ENCODE assay signal across 8 mouse cellular contexts in the genomic region with DNA sequence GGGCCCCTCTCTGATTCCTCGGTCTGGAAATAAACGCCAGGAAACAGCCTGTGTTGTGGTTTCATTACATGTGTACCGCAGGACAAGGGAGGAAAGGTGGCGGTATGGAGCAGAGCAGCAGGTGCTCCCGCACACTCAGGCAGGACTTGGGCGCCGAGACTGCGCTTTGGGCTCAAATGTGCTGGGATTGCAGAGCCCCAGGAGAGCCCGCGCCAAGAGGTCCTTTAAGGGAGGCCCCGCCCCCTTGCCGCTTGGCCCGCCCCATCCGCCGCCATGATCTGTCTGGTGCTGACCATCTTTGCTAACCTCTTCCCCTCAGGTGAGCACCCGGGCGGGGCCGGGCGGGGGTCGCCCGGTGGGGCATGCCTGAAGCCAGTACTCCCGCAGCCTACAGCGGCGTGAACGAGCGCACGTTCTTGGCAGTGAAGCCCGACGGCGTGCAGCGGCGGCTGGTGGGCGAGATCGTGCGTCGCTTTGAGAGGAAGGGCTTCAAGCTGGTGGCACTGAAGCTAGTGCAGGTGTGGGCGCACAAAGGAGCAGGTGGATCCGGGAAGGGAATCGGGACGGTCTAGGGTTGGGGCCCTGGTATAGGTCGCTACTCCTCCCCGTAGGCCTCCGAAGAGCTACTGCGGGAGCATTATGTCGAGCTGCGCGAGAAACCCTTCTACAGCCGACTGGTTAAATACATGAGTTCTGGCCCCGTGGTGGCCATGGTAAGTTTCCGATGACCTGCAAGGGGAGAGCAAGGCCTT. TPM values are rescaled to one million over a fixed set of nuclear protein-coding genes. Genes with fewer than 3 reads are reported as not detected.
DNase-seq lines count a peak whose midpoint lies in the region; ATAC-seq and TF ChIP-seq lines count a peak whose summit lies in the region.

A gene (plus strand): TSS at position 260 of the 752 bp plus-strand sequence.

- peak within 1 kb of the TSS; percentile 100 for H3K4me3 ChIP-seq in bone marrow macrophage, adult 2 months (ENCODE audit: insufficient read depth, low read length)
- H3K4me3 ChIP-seq in embryonic facial prominence, embryonic 14.5 days (ENCODE audit: low read depth, low read length) = peak within 1 kb of the TSS; percentile 83
- H3K4me3 ChIP-seq in heart, embryonic 10.5 days = peak within 1 kb of the TSS; percentile 93
- peak within 1 kb of the TSS; percentile 83 for H3K4me3 ChIP-seq in kidney, embryonic 14.5 days (ENCODE audit: low read length)
- peak within 1 kb of the TSS; percentile 91 for H3K4me3 ChIP-seq in liver, embryonic 11.5 days (ENCODE audit: low read depth, low read length)
- peak within 1 kb of the TSS; percentile 97 for H3K4me3 ChIP-seq in myocyte

- peak; percentile 65 for ATAC-seq in embryonic facial prominence, embryonic 14.5 days (ENCODE audit: low read depth)
- peak; percentile 82 for ATAC-seq in kidney, embryonic 14.5 days (ENCODE audit: low FRiP score, low TSS enrichment)
- peak; percentile 77 for ATAC-seq in liver, embryonic 11.5 days (replicated peaks; ENCODE audit: low FRiP score)

- H3K27ac ChIP-seq in bone marrow macrophage, adult 2 months (ENCODE audit: insufficient read depth, low read depth, low read length) = peak within 1 kb of the TSS; percentile 59
- H3K27ac ChIP-seq in embryonic facial prominence, embryonic 14.5 days (replicated peaks; ENCODE audit: low read depth, low read length) = peak within 1 kb of the TSS; percentile 76
- H3K27ac ChIP-seq in heart, embryonic 10.5 days = peak within 1 kb of the TSS; percentile 94
- H3K27ac ChIP-seq in kidney, embryonic 14.5 days (ENCODE audit: low read depth, low read length) = peak within 1 kb of the TSS; percentile 79
- H3K27ac ChIP-seq in liver, embryonic 11.5 days (ENCODE audit: low read depth, low read length) = peak within 1 kb of the TSS; percentile 87

- TF ChIP-seq CTCF in bone marrow macrophage, adult 2 months (IDR thresholded peaks at IDR 0.05; ENCODE audit: low read depth, low read length) = no peak

- H3K36me3 ChIP-seq in embryonic facial prominence, embryonic 14.5 days (ENCODE audit: control insufficient read depth, insufficient read depth, low read length) = peaks cover 62% of the 10 kb centered on the region
- peaks cover 71% of the 10 kb centered on the region for H3K36me3 ChIP-seq in heart, embryonic 10.5 days
- H3K36me3 ChIP-seq in kidney, embryonic 14.5 days (ENCODE audit: control insufficient read depth, insufficient read depth, low read length) = peaks cover 61% of the 10 kb centered on the region
- peaks cover 60% of the 10 kb centered on the region for H3K36me3 ChIP-seq in liver, embryonic 11.5 days (ENCODE audit: control insufficient read depth, insufficient read depth, low read length)
- peaks cover 10% of the 10 kb centered on the region for H3K36me3 ChIP-seq in myocyte (ENCODE audit: control insufficient read depth, insufficient read depth)
- peaks cover 2% of the 10 kb centered on the region; the same call in 1 of the 2 replicates for H3K36me3 ChIP-seq in splenic B cell, adult 2 months (ENCODE audit: control insufficient read depth, insufficient read depth, low read length, poor library complexity, severe bottlenecking)

- H3K27me3 ChIP-seq in embryonic facial prominence, embryonic 14.5 days (replicated peaks; ENCODE audit: control insufficient read depth, insufficient read depth, low read length) = no peaks in the 10 kb centered on the region
- H3K27me3 ChIP-seq in heart, embryonic 10.5 days (ENCODE audit: insufficient read depth, poor library complexity, severe bottlenecking) = no peaks in the 10 kb centered on the region
- no peaks in the 10 kb centered on the region for H3K27me3 ChIP-seq in kidney, embryonic 14.5 days (ENCODE audit: control insufficient read depth, insufficient read depth, low read length)
- H3K27me3 ChIP-seq in liver, embryonic 11.5 days (replicated peaks; ENCODE audit: control insufficient read depth, insufficient read depth, low read length) = no peaks in the 10 kb centered on the region
- no peaks in the 10 kb centered on the region for H3K27me3 ChIP-seq in myocyte (ENCODE audit: control insufficient read depth, insufficient read depth, insufficient read length)
- no peaks in the 10 kb centered on the region for H3K27me3 ChIP-seq in splenic B cell, adult 2 months (ENCODE audit: control insufficient read depth, insufficient read depth, low read length, poor library complexity, severe bottlenecking)

- DNase-seq in CD4-positive helper T cell, adult 2 months (ENCODE audit: low read depth, low spot score) = peak; percentile 81
- DNase-seq in embryonic facial prominence, embryonic 14.5 days (ENCODE audit: low spot score) = peak; percentile 85
- peak; percentile 93 for DNase-seq in heart, embryonic 10.5 days (ENCODE audit: low spot score)
- peak; percentile 87 for DNase-seq in liver, embryonic 11.5 days (ENCODE audit: low spot score)
- DNase-seq in splenic B cell, adult 2 months (ENCODE audit: low read depth, low spot score) = peak; percentile 69

- no peaks in the 10 kb centered on the region for H3K9me3 ChIP-seq in embryonic facial prominence, embryonic 14.5 days (ENCODE audit: control insufficient read depth, low read length)
- no peaks in the 10 kb centered on the region for H3K9me3 ChIP-seq in heart, embryonic 10.5 days
- no peaks in the 10 kb centered on the region for H3K9me3 ChIP-seq in kidney, embryonic 14.5 days (ENCODE audit: control insufficient read depth, low read length)
- H3K9me3 ChIP-seq in liver, embryonic 11.5 days (ENCODE audit: control insufficient read depth, low read length) = no peaks in the 10 kb centered on the region

- no peak for TF ChIP-seq POLR2A in bone marrow macrophage, adult 2 months (IDR thresholded peaks at IDR 0.05; ENCODE audit: borderline replicate concordance, low read depth, low read length)
- peak; percentile 41 for TF ChIP-seq POLR2A in myocyte (IDR thresholded peaks at IDR 0.05; ENCODE audit: insufficient read length, low read depth)

- peak within 1 kb of the TSS; percentile 82 for H3ac ChIP-seq in myocyte (ENCODE audit: control insufficient read depth, insufficient read length)

- WGBS in embryonic facial prominence, embryonic 14.5 days = under 1% methylated on average over 42 of the region's 50 CpGs
- WGBS in heart, embryonic 10.5 days = 2% methylated on average over 50 of the region's 50 CpGs
- WGBS in kidney, embryonic 14.5 days = under 1% methylated on average over 50 of the region's 50 CpGs
- WGBS in liver, embryonic 11.5 days = 2% methylated on average over 50 of the region's 50 CpGs

- H3K9ac ChIP-seq in embryonic facial prominence, embryonic 14.5 days (ENCODE audit: low read depth, low read length) = peak within 1 kb of the TSS; percentile 90
- peak within 1 kb of the TSS; percentile 93 for H3K9ac ChIP-seq in kidney, embryonic 14.5 days (ENCODE audit: low read depth, low read length)
- peak within 1 kb of the TSS; percentile 97 for H3K9ac ChIP-seq in liver, embryonic 11.5 days (ENCODE audit: low read depth, low read length)

- H3K79me2 ChIP-seq in myocyte (ENCODE audit: control insufficient read depth, insufficient read depth) = peaks cover 12% of the 10 kb centered on the region

- H3K4me1 ChIP-seq in bone marrow macrophage, adult 2 months (ENCODE audit: control insufficient read depth, insufficient read depth, low read length) = 0 out of 2 replicates have a peak, but pooled peaks cover 4% of the 10 kb centered on the region
- H3K4me1 ChIP-seq in embryonic facial prominence, embryonic 14.5 days (ENCODE audit: control insufficient read depth, insufficient read depth, low read length) = peaks cover 10% of the 10 kb centered on the region
- peaks cover 49% of the 10 kb centered on the region for H3K4me1 ChIP-seq in heart, embryonic 10.5 days
- H3K4me1 ChIP-seq in kidney, embryonic 14.5 days (ENCODE audit: control insufficient read depth, insufficient read depth, low read length) = peaks cover 22% of the 10 kb centered on the region
- H3K4me1 ChIP-seq in liver, embryonic 11.5 days (replicated peaks; ENCODE audit: control insufficient read depth, insufficient read depth, low read length) = peaks cover 28% of the 10 kb centered on the region

- peak within 1 kb of the TSS; percentile 90 for H3K4me2 ChIP-seq in embryonic facial prominence, embryonic 14.5 days (ENCODE audit: low read depth, low read length)
- H3K4me2 ChIP-seq in kidney, embryonic 14.5 days (replicated peaks; ENCODE audit: low read depth, low read length) = peak within 1 kb of the TSS; percentile 92
- H3K4me2 ChIP-seq in liver, embryonic 11.5 days = peak within 1 kb of the TSS; percentile 99
- H3K4me2 ChIP-seq in myocyte (ENCODE audit: low read depth) = peak within 1 kb of the TSS; percentile 99

TF ChIP-seq in myocyte, 11 proteins besides CTCF, POLR2A, EP300 and RAD21:
- TF ChIP-seq MYOG (IDR thresholded peaks at IDR 0.05; ENCODE audit: control insufficient read depth in 1 of 3, insufficient read depth in 1 of 3, insufficient read length in 2 of 3, low read depth in 2 of 3) (peak in 2 of 3 experiments; percentile 18 to 45), TCF3 (IDR thresholded peaks at IDR 0.05; ENCODE audit: insufficient read length, low read depth) (no peak), MAX (IDR thresholded peaks at IDR 0.05; ENCODE audit: low read depth) (no peak), TCF12 (IDR thresholded peaks at IDR 0.05; ENCODE audit: insufficient read depth, poor library complexity, severe bottlenecking) (no peak), MYOD1 (IDR thresholded peaks at IDR 0.05; ENCODE audit: control insufficient read depth in 1 of 3, insufficient read length in 2 of 3, low read depth in 2 of 3) (peak in 1 of 3 experiments; percentile 36), SRF (IDR thresholded peaks at IDR 0.05; ENCODE audit: control insufficient read depth, insufficient read length, low read depth) (no peak), CEBPB (IDR thresholded peaks at IDR 0.05; ENCODE audit: insufficient read depth, poor library complexity, severe bottlenecking) (no peak), POLR2AphosphoS2 (IDR thresholded peaks at IDR 0.05; ENCODE audit: insufficient read length, low read depth) (peak; percentile 58), E2F4 (IDR thresholded peaks at IDR 0.05; ENCODE audit: insufficient read depth) (no peak)

RNA-seq across cellular contexts. Expression of the gene that starts here (rescaled TPM):
- 37.2 and 38.5 TPM in 2 replicates for polyA plus RNA-seq in bone marrow macrophage, adult 2 months (2012; ENCODE audit: insufficient read depth, insufficient read length, missing spikeins)
- polyA plus RNA-seq in embryonic facial prominence, embryonic 14.5 days (2014; fragmentation: Nextera tagmentation; extraction: Ambion mirVana) = 37.5 and 46.1 TPM in 2 replicates
- 30.5 and 41.4 TPM in 2 replicates for polyA plus RNA-seq in heart, embryonic 10.5 days (2016; fragmentation: Nextera tagmentation; extraction: Ambion mirVana)
- polyA plus RNA-seq in kidney, embryonic 14.5 days (2014; fragmentation: Nextera tagmentation; extraction: Ambion mirVana) = 84.6 and 99.5 TPM in 2 replicates
- 70.5 and 76.3 TPM in 2 replicates for polyA plus RNA-seq in liver, embryonic 11.5 days (2014; fragmentation: Nextera tagmentation; extraction: Ambion mirVana)
- 23.7 TPM for polyA plus RNA-seq in myocyte (2012; fragmentation: generic; extraction: Trizol)

Comparison
In these comparisons a context has a peak if more than half of its experiments do, and no peak if none do; other contexts are left out.
1. Peak in every context shown above with its lines: DNase-seq, ATAC-seq, H3K4me3 ChIP-seq and H3K27ac ChIP-seq.